Mouse (Mus musculus): ENCODE data around the gene 6430531B16Rik. TPM values are rescaled to one million over a fixed set of nuclear protein-coding genes. Genes with fewer than 3 reads are reported as not detected.

Gene 6430531B16Rik
- polyA plus RNA-seq, 1 experiment from 2014 or later: not detected

GRCm38 (mm10) chr7:139990864-139991394 lies 12.4 kb upstream of the 6430531B16Rik start:
- Histone ChIP-seq H3K27me3 (replicated peaks) (no peaks in the 10 kb centered on the region), H3K4me3 (no peak overlapping the region), H3K27ac (no peak overlapping the region), H3K9ac (no peak overlapping the region), H3K4me2 (no peak overlapping the region), H3K9me3 (replicated peaks) (no peaks in the 10 kb centered on the region), H3K36me3 (peaks cover 12% of the 10 kb centered on the region), H3K4me1 (no peaks in the 10 kb centered on the region)
- 52% methylated on average over 8 of the region's 8 CpGs for whole genome bisulfite sequencing (ENCODE audit: insufficient replicate concordance)
- no peak for ATAC-seq

GRCm38 (mm10) chr7:139988272-139988671 lies 9.7 kb upstream of the 6430531B16Rik start:
- ATAC-seq: no peak
- H3K27ac ChIP-seq: no peak overlapping the region
- H3K9me3 ChIP-seq (replicated peaks): no peaks in the 10 kb centered on the region
- H3K4me1 ChIP-seq: no peaks in the 10 kb centered on the region
- no peaks in the 10 kb centered on the region for H3K36me3 ChIP-seq
- H3K4me2 ChIP-seq: no peak overlapping the region
- no peaks in the 10 kb centered on the region for H3K27me3 ChIP-seq (replicated peaks)
- H3K9ac ChIP-seq: no peak overlapping the region
- no peak overlapping the region for H3K4me3 ChIP-seq
- WGBS (ENCODE audit: insufficient replicate concordance): 58% methylated on average over 9 of the region's 9 CpGs

- Histone ChIP-seq H3K4me1 (peaks cover 4% of the 10 kb centered on the region; the same call in 1 of the 2 replicates), H3K27me3 (replicated peaks) (peaks cover 4% of the 10 kb centered on the region; the same call in 1 of the 2 replicates), H3K9ac (no peak overlapping the region), H3K36me3 (no peaks in the 10 kb centered on the region), H3K9me3 (replicated peaks) (no peaks in the 10 kb centered on the region), H3K4me3 (no peak overlapping the region), H3K4me2 (no peak overlapping the region), H3K27ac (no peak overlapping the region)
- no peak for ATAC-seq
- 80% methylated on average over 11 of the region's 11 CpGs for WGBS (ENCODE audit: insufficient replicate concordance)
These were observed 6.0 kb upstream of the 6430531B16Rik start for GRCm38 (mm10) chr7:139984505-139984904.

- H3K4me1 ChIP-seq: peaks cover 19% of the 10 kb centered on the region
- 70% methylated on average over 11 of the region's 11 CpGs for WGBS (ENCODE audit: insufficient replicate concordance)
- H3K4me3 ChIP-seq: no peak overlapping the region
- no peaks in the 10 kb centered on the region for H3K9me3 ChIP-seq (replicated peaks)
- H3K9ac ChIP-seq: no peak overlapping the region
- peaks cover 13% of the 10 kb centered on the region; the same call in 1 of the 2 replicates for H3K27me3 ChIP-seq (replicated peaks)
- no peak for ATAC-seq
- no peaks in the 10 kb centered on the region for H3K36me3 ChIP-seq
- H3K27ac ChIP-seq: no peak overlapping the region
- H3K4me2 ChIP-seq: no peak overlapping the region
These were observed 3.5 kb upstream of the 6430531B16Rik start for GRCm38 (mm10) chr7:139982058-139982457.

GRCm38 (mm10) chr7:139980778-139981177 lies 2.2 kb upstream of the 6430531B16Rik start:
- no peak overlapping the region for H3K27ac ChIP-seq
- H3K4me1 ChIP-seq: peaks cover 19% of the 10 kb centered on the region
- H3K9ac ChIP-seq: no peak overlapping the region
- no peak overlapping the region for H3K4me3 ChIP-seq
- H3K27me3 ChIP-seq (replicated peaks): peaks cover 13% of the 10 kb centered on the region
- no peaks in the 10 kb centered on the region for H3K36me3 ChIP-seq
- 39% methylated on average over 3 of the region's 3 CpGs for WGBS (ENCODE audit: insufficient replicate concordance)
- H3K9me3 ChIP-seq (replicated peaks): no peaks in the 10 kb centered on the region
- ATAC-seq: no peak
- H3K4me2 ChIP-seq: no peak overlapping the region

GRCm38 (mm10) chr7:139979011-139979719 lies 610 bp upstream of the 6430531B16Rik start:
- H3K4me3 ChIP-seq: peak overlapping the region; percentile 60
- H3K9ac ChIP-seq: no peak overlapping the region
- no peaks in the 10 kb centered on the region for H3K9me3 ChIP-seq (replicated peaks)
- peak; percentile 51; the same call in 1 of the 2 replicates for ATAC-seq
- H3K4me1 ChIP-seq: peaks cover 19% of the 10 kb centered on the region
- peaks cover 19% of the 10 kb centered on the region for H3K27me3 ChIP-seq (replicated peaks)
- peak overlapping the region; percentile 84 for H3K4me2 ChIP-seq
- WGBS (ENCODE audit: insufficient replicate concordance): 28% methylated on average over 13 of the region's 13 CpGs
- H3K36me3 ChIP-seq: no peaks in the 10 kb centered on the region
- no peak overlapping the region for H3K27ac ChIP-seq

- peaks cover 19% of the 10 kb centered on the region for H3K27me3 ChIP-seq (replicated peaks)
These were observed 3.1 kb downstream of the 6430531B16Rik start for GRCm38 (mm10) chr7:139975471-139975870.

GRCm38 (mm10) chr7:139974307-139974706 lies 4.2 kb downstream of the 6430531B16Rik start:
- WGBS (ENCODE audit: insufficient replicate concordance): 41% methylated on average over 10 of the region's 10 CpGs
- Histone ChIP-seq H3K4me3 (no peak overlapping the region), H3K9me3 (replicated peaks) (no peaks in the 10 kb centered on the region), H3K27me3 (replicated peaks) (peaks cover 14% of the 10 kb centered on the region), H3K36me3 (no peaks in the 10 kb centered on the region), H3K27ac (no peak overlapping the region), H3K4me2 (no peak overlapping the region), H3K9ac (no peak overlapping the region), H3K4me1 (peaks cover 13% of the 10 kb centered on the region)
- ATAC-seq: no peak

More at GRCm38 (mm10) chr7:139975471-139975870, 3.1 kb downstream of the 6430531B16Rik start:
- H3K4me1 ChIP-seq: peaks cover 19% of the 10 kb centered on the region
- H3K9ac ChIP-seq: no peak overlapping the region
- no peaks in the 10 kb centered on the region for H3K9me3 ChIP-seq (replicated peaks)
- ATAC-seq: no peak
- no peak overlapping the region for H3K4me3 ChIP-seq
- H3K4me2 ChIP-seq: no peak overlapping the region
- WGBS (ENCODE audit: insufficient replicate concordance): 53% methylated on average over 5 of the region's 5 CpGs
- no peaks in the 10 kb centered on the region for H3K36me3 ChIP-seq
- no peak overlapping the region for H3K27ac ChIP-seq

GRCm38 (mm10) chr7:139972923-139973331 lies 5.6 kb downstream of the 6430531B16Rik start:
- ATAC-seq: no peak
- Histone ChIP-seq H3K4me3 (no peak overlapping the region), H3K9me3 (replicated peaks) (no peaks in the 10 kb centered on the region), H3K4me2 (no peak overlapping the region), H3K9ac (no peak overlapping the region), H3K27me3 (replicated peaks) (peaks cover 24% of the 10 kb centered on the region), H3K27ac (no peak overlapping the region), H3K4me1 (peaks cover 1% of the 10 kb centered on the region; the same call in 1 of the 2 replicates), H3K36me3 (no peaks in the 10 kb centered on the region)

- ATAC-seq: peak; percentile 35; the same call in 1 of the 2 replicates
- H3K27ac ChIP-seq: no peak overlapping the region
- H3K9ac ChIP-seq: no peak overlapping the region
- WGBS (ENCODE audit: insufficient replicate concordance): 25% methylated on average over 6 of the region's 6 CpGs
- H3K4me1 ChIP-seq: no peaks in the 10 kb centered on the region
- no peaks in the 10 kb centered on the region for H3K9me3 ChIP-seq (replicated peaks)
- H3K4me2 ChIP-seq: no peak overlapping the region
- no peak overlapping the region for H3K4me3 ChIP-seq
- H3K27me3 ChIP-seq (replicated peaks): peaks cover 23% of the 10 kb centered on the region
- no peaks in the 10 kb centered on the region for H3K36me3 ChIP-seq
These were observed 7.1 kb downstream of the 6430531B16Rik start for GRCm38 (mm10) chr7:139971436-139971835.

- H3K36me3 ChIP-seq: no peaks in the 10 kb centered on the region
- H3K27ac ChIP-seq: no peak overlapping the region
- peaks cover 23% of the 10 kb centered on the region for H3K27me3 ChIP-seq (replicated peaks)
- H3K4me3 ChIP-seq: no peak overlapping the region
- no peak overlapping the region for H3K9ac ChIP-seq
- no peaks in the 10 kb centered on the region for H3K4me1 ChIP-seq
- ATAC-seq: peak; percentile 22; the same call in 1 of the 2 replicates
- H3K9me3 ChIP-seq (replicated peaks): no peaks in the 10 kb centered on the region
- WGBS (ENCODE audit: insufficient replicate concordance): 67% methylated on average over 5 of the region's 5 CpGs
- H3K4me2 ChIP-seq: no peak overlapping the region
These were observed 7.6 kb downstream of the 6430531B16Rik start for GRCm38 (mm10) chr7:139970979-139971378.

- no peak for ATAC-seq
- H3K9me3 ChIP-seq (replicated peaks): no peaks in the 10 kb centered on the region
- no peak overlapping the region for H3K4me3 ChIP-seq
- H3K9ac ChIP-seq: no peak overlapping the region
- H3K4me1 ChIP-seq: no peaks in the 10 kb centered on the region
- no peak overlapping the region for H3K27ac ChIP-seq
- H3K4me2 ChIP-seq: no peak overlapping the region
- 70% methylated on average over 10 of the region's 10 CpGs for WGBS (ENCODE audit: insufficient replicate concordance)
- H3K36me3 ChIP-seq: no peaks in the 10 kb centered on the region
- H3K27me3 ChIP-seq (replicated peaks): peaks cover 23% of the 10 kb centered on the region
These were observed 8.2 kb downstream of the 6430531B16Rik start for GRCm38 (mm10) chr7:139970216-139970919.
